Mouse (Mus musculus) forebrain, embryonic 16.5 days (tissue): ENCODE data around the gene Ufsp1. TPM values are rescaled to one million over a fixed set of nuclear protein-coding genes. Genes with fewer than 3 reads are reported as not detected.

Source experiments
- ATAC-seq: fragments of 200-750 bp; cut with Nextera tagmentation; 2 replicates; pipeline ENCODE4 v1.8.0; 2017; ENCODE audit warnings: mild to moderate bottlenecking, moderate library complexity
- H3K27ac ChIP-seq: fragments of 300-500 bp; sonication (generic); 2 replicates; pipeline ENCODE4 v1.5.1; 2014; ENCODE audit warnings: low read length, control low read depth
- H3K27me3 ChIP-seq: fragments of 300-500 bp; sonication (generic); replicated peaks from 2 replicates; pipeline ENCODE4 v1.6.1; 2014; ENCODE audit warnings: low read length; ENCODE audit not compliant: control insufficient read depth, insufficient read depth
- H3K36me3 ChIP-seq: fragments of 300-500 bp; sonication (generic); 2 replicates; pipeline ENCODE4 v1.6.1; 2014; ENCODE audit not compliant: control insufficient read depth, insufficient read depth
- H3K4me1 ChIP-seq: fragments of 300-500 bp; sonication (generic); replicated peaks from 2 replicates; pipeline ENCODE4 v1.6.1; 2014; ENCODE audit warnings: low read length; ENCODE audit not compliant: control insufficient read depth, insufficient read depth
- H3K4me2 ChIP-seq: fragments of 300-500 bp; sonication (generic); 2 replicates; pipeline ENCODE4 v1.6.1; 2014; ENCODE audit warnings: mild to moderate bottlenecking, low read length, control low read depth
- H3K4me3 ChIP-seq: fragments of 300-500 bp; sonication (generic); replicated peaks from 2 replicates; pipeline ENCODE4 v1.5.1; 2014; ENCODE audit warnings: mild to moderate bottlenecking, low read length, control low read depth
- H3K9ac ChIP-seq: fragments of 300-500 bp; sonication (generic); replicated peaks from 2 replicates; pipeline ENCODE4 v1.6.1; 2014; ENCODE audit warnings: low read depth, low read length, control low read depth
- H3K9me3 ChIP-seq: fragments of 300-500 bp; sonication (generic); 2 replicates; pipeline ENCODE4 v1.6.1; 2016; ENCODE audit warnings: low read length; ENCODE audit not compliant: control insufficient read depth
- WGBS: fragments of 180-500 bp; shearing (Covaris S2); extraction: QIAGEN DNeasy Blood & Tissue Kit; methylation state at CpG from one replicate; pipeline ENCODE4 v1.1.7; 2014; 5-methylcytosine and 5-hydroxymethylcytosine counted together
- polyA plus RNA-seq: library from polyadenylated mRNA; unstranded; fragments of >200 nt; fragmentation: Nextera tagmentation; extraction: Ambion mirVana; gene quantifications from 2 replicates; pipeline ENCODE4 v1.2.1, GENCODE M21; 2015

Gene Ufsp1
- polyA plus RNA-seq, 1 experiment from 2014 or later, result 8.9 TPM

- WGBS, result 10% methylated on average over 12 of the region's 12 CpGs
- peaks cover 25% of the 10 kb centered on the region for H3K4me1 ChIP-seq
- ATAC-seq, result no peak
- H3K9ac ChIP-seq, result peak overlapping the region; percentile 98
- H3K4me2 ChIP-seq, result peak overlapping the region; percentile 91
- no peaks in the 10 kb centered on the region for H3K27me3 ChIP-seq
- peak overlapping the region; percentile 92 for H3K27ac ChIP-seq
- peaks cover 14% of the 10 kb centered on the region for H3K36me3 ChIP-seq
- H3K9me3 ChIP-seq, result no peaks in the 10 kb centered on the region
- peak overlapping the region; percentile 86 for H3K4me3 ChIP-seq
Observed at GRCm38 (mm10) chr5:137306439-137307005, 12.1 kb downstream of the Ufsp1 start.

DNA sequence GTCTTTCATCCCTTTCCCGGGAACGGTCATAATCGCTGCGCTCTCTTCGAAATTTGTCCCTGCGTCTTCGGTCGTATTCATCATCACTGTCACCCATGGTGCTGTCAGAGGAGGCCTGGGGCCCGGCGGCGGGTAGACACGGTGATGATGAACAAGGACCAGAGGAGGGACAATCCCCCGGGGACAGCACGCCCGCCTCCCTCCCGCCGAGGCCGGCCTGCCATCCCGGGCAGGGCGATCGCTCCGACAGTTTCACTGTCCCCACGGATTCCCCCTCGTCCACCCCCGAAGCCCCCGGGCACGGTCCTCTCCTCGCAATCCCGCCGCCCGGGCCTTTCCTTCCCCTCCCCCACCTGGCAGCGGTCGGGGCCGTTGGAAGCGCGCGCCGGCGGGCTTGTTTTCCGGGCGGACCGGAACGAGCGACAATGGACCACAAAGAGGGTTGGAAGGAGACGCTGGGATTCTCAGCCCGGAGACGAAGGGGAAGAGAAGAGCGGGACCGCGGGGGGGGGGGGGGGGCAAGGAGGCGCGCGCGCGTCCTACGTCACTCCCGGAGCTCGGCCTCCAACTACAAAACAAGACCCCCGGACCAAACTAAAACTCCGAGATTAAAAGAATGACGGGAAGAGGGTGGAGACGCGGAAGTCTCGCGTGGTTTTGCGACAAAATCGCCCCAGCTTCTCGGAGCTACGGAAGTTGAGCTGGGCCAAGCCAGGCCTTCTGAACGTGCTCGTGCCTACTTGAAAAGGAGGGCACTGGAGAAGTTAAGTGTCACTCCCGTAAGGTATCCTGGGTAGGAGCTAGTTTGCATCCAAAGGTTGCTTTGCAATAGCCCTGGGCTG lies 12.9 kb downstream of the Ufsp1 start, which contains the start of gene Srrt:
Gene Srrt (minus strand): TSS at position 604 of the 842 bp plus-strand sequence.
- H3K4me2 ChIP-seq, result peak within 1 kb of the TSS; percentile 91
- H3K27me3 ChIP-seq, result no peaks in the 10 kb centered on the region
- peaks cover 25% of the 10 kb centered on the region for H3K4me1 ChIP-seq
- under 1% methylated on average over 66 of the region's 72 CpGs for WGBS
- peak within 1 kb of the TSS; percentile 86 for H3K4me3 ChIP-seq
- peak; percentile 91 for ATAC-seq
- H3K27ac ChIP-seq, result peak within 1 kb of the TSS; percentile 95
- peak within 1 kb of the TSS; percentile 98 for H3K9ac ChIP-seq
- no peaks in the 10 kb centered on the region for H3K9me3 ChIP-seq
- H3K36me3 ChIP-seq, result peaks cover 6% of the 10 kb centered on the region

DNA sequence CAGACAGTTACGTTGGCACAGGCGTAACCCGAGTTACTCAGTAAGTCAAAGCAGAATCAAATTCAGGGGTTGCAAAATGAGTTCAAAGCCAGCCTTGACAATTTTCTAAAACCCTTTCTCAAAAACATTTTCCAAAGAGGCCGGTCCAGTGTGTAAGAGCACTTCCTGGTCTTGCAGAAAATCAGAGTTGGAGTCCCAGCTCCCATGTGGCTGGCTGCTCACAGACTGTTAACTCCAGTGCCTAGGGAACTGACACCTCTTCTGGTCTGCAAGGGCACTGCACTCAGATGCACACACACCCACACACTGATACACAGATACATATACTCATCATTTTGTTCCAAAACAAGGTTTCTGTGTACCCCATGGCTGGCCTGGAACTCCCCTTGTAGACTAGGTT lies 13.9 kb downstream of the Ufsp1 start:
- H3K4me1 ChIP-seq, result peaks cover 29% of the 10 kb centered on the region
- 96% methylated on average over 4 of the region's 4 CpGs for WGBS

GRCm38 (mm10) chr5:137313466-137314192 lies 19.2 kb downstream of the Ufsp1 start:
- H3K9ac ChIP-seq, result peak overlapping the region; percentile 61
- H3K27ac ChIP-seq, result no peak overlapping the region
- WGBS, result 2% methylated on average over 22 of the region's 22 CpGs
- H3K4me1 ChIP-seq, result peaks cover 24% of the 10 kb centered on the region
- H3K36me3 ChIP-seq, result peaks cover under 1% of the 10 kb centered on the region; the same call in 1 of the 2 replicates
- H3K9me3 ChIP-seq, result no peaks in the 10 kb centered on the region
- H3K4me3 ChIP-seq, result peak overlapping the region; percentile 40
- H3K4me2 ChIP-seq, result peak overlapping the region; percentile 61
- no peaks in the 10 kb centered on the region for H3K27me3 ChIP-seq
- peak; percentile 45 for ATAC-seq

More for the DNA sequence above, 13.9 kb downstream of the Ufsp1 start:
- H3K9ac ChIP-seq, result peak overlapping the region; percentile 98; the same call in 1 of the 2 replicates
- no peak for ATAC-seq
- H3K4me2 ChIP-seq, result peak overlapping the region; percentile 66
- no peaks in the 10 kb centered on the region for H3K36me3 ChIP-seq
- H3K9me3 ChIP-seq, result no peaks in the 10 kb centered on the region
- no peaks in the 10 kb centered on the region for H3K27me3 ChIP-seq
- peak overlapping the region; percentile 86 for H3K4me3 ChIP-seq
- peak overlapping the region; percentile 95 for H3K27ac ChIP-seq

- Histone ChIP-seq H3K36me3 (peaks cover 2% of the 10 kb centered on the region; the same call in 1 of the 2 replicates), H3K4me3 (peak within 1 kb of the TSS; percentile 40), H3K27me3 (no peaks in the 10 kb centered on the region), H3K9me3 (no peaks in the 10 kb centered on the region), H3K27ac (peak within 1 kb of the TSS; percentile 51; the same call in 1 of the 2 replicates), H3K4me2 (peak within 1 kb of the TSS; percentile 61), H3K9ac (peak within 1 kb of the TSS; percentile 61), H3K4me1 (peaks cover 24% of the 10 kb centered on the region)
- 15% methylated on average over 30 of the region's 30 CpGs for WGBS
- peak; percentile 90 for ATAC-seq
Observed at GRCm38 (mm10) chr5:137314193-137315083, 20.0 kb downstream of the Ufsp1 start, which contains the start of gene Trip6. TSS of gene Trip6 (minus strand) at chr5:137314404.

GRCm38 (mm10) chr5:137315084-137315903 lies 20.9 kb downstream of the Ufsp1 start:
- Histone ChIP-seq H3K9ac (0 out of 2 replicates have a peak overlapping the region, but pooled peaks have one; percentile 16), H3K36me3 (peaks cover 2% of the 10 kb centered on the region; the same call in 1 of the 2 replicates), H3K27me3 (no peaks in the 10 kb centered on the region), H3K9me3 (no peaks in the 10 kb centered on the region), H3K27ac (no peak overlapping the region), H3K4me2 (no peak overlapping the region), H3K4me3 (no peak overlapping the region), H3K4me1 (peaks cover 24% of the 10 kb centered on the region)
- no peak for ATAC-seq
- WGBS, result 37% methylated on average over 27 of the region's 30 CpGs

GRCm38 (mm10) chr5:137317361-137317760 lies 22.9 kb downstream of the Ufsp1 start:
- ATAC-seq, result no peak
- Histone ChIP-seq H3K36me3 (peaks cover 2% of the 10 kb centered on the region; the same call in 1 of the 2 replicates), H3K9ac (no peak overlapping the region), H3K4me3 (no peak overlapping the region), H3K27me3 (no peaks in the 10 kb centered on the region), H3K4me2 (no peak overlapping the region), H3K9me3 (no peaks in the 10 kb centered on the region), H3K4me1 (peaks cover 24% of the 10 kb centered on the region), H3K27ac (no peak overlapping the region)
- 87% methylated on average over 8 of the region's 8 CpGs for WGBS

DNA sequence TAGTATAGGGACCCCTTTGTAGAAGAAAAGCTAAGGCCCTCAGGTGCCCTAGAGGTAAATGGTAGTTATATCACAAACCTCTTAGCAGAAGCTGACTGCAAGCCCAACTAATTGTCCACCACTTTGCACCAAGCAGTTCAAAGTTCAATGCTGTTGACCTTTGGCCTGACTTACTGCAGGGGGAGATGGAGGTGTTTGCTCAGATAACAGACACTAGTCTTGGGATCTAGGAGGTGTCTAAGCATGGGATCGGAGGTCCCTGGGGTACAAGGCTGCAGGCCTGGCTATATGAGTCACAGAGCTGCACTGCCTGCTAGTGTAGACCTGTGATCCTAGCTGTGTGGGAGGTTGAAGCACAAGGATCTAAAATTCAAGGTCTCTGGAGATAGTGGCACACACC lies 24.1 kb downstream of the Ufsp1 start:
- Histone ChIP-seq H3K4me2 (no peak overlapping the region), H3K4me1 (peaks cover 20% of the 10 kb centered on the region), H3K27ac (no peak overlapping the region), H3K9ac (no peak overlapping the region), H3K27me3 (no peaks in the 10 kb centered on the region), H3K4me3 (no peak overlapping the region), H3K9me3 (no peaks in the 10 kb centered on the region), H3K36me3 (peaks cover 2% of the 10 kb centered on the region; the same call in 1 of the 2 replicates)
- WGBS, result 92% methylated on average over 1 of the region's 1 CpGs
- no peak for ATAC-seq
